Mouse (Mus musculus): ENCODE measurements at regions not wholly inside any gene's neighbourhood (a gene's known extent, or its start where the extent isn't known, plus 50 kb on each side); places are given as distances from the start of the nearest gene placed in this dataset.

DNA sequence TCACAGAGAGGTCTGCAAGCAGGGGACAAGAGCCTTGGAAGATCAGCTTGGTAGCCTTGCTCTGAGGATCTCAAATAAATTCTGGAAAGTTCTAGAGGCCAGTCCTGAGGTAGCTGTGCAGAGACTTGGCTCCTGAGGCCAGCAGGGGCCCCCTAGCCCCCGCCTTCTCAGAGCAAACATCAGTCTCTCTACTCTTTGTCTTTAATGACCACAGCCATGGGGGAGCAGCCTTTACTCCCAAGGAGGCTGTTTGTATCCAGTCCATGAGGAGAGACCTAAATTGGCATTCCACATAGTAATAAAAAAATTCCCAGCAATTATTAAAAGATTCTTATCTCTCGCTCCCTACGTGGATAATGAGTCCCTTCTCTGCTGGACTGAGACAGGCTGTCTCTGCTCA is 726.8 kb downstream of the Gm826 start:
- H3K9ac ChIP-seq (ENCODE audit: control insufficient read depth, low read depth, low read length, poor library complexity, severe bottlenecking), result no peak overlapping the region
- H3K36me3 ChIP-seq (ENCODE audit: control insufficient read depth in 1 of 2, insufficient read depth in 2 of 2, low read length in 2 of 2), result no peaks in the 10 kb centered on the region
- H3K4me3 ChIP-seq (ENCODE audit: control insufficient read depth in 1 of 2, insufficient read depth in 1 of 2, low read depth in 2 of 2, low read length in 2 of 2), result no peak overlapping the region
- DNase-seq (ENCODE audit: low read depth, low spot score), result no peak
- no peak overlapping the region for H3K27ac ChIP-seq (ENCODE audit: control insufficient read depth, low read depth, low read length)
- no peaks in the 10 kb centered on the region for H3K27me3 ChIP-seq (ENCODE audit: control insufficient read depth in 1 of 2, insufficient read depth in 2 of 2, low read length in 2 of 2)
- H3K79me2 ChIP-seq (ENCODE audit: control insufficient read depth, insufficient read depth, low read length, poor library complexity), result no peaks in the 10 kb centered on the region
- TF ChIP-seq KAT2A (conservative IDR thresholded peaks at IDR 0.05; ENCODE audit: low read depth, low read length), result no peak
- TF ChIP-seq TBP (IDR thresholded peaks at IDR 0.05; ENCODE audit: low read depth, low read length), result no peak
- no peak for TF ChIP-seq MAFK (IDR thresholded peaks at IDR 0.05; ENCODE audit: borderline replicate concordance, low read depth, low read length)
- no peak for TF ChIP-seq EP300 (IDR thresholded peaks at IDR 0.05; ENCODE audit: low read depth in 1 of 2, low read length in 2 of 2)
- TF ChIP-seq GABPA (IDR thresholded peaks at IDR 0.05; ENCODE audit: low read depth, low read length), result no peak
- no peak for TF ChIP-seq BHLHE40 (IDR thresholded peaks at IDR 0.05; ENCODE audit: borderline replicate concordance, low read depth, low read length)
- TF ChIP-seq USF1 (IDR thresholded peaks at IDR 0.05; ENCODE audit: low read depth, low read length), result no peak
- TF ChIP-seq SIN3A (IDR thresholded peaks at IDR 0.05; ENCODE audit: low read length), result no peak
- H3K9me3 ChIP-seq (replicated peaks; ENCODE audit: insufficient read depth, low read length), result no peaks in the 10 kb centered on the region
- H3K4me1 ChIP-seq (ENCODE audit: control insufficient read depth in 1 of 2, insufficient read depth in 2 of 2, low read length in 2 of 2), result no peaks in the 10 kb centered on the region

DNA sequence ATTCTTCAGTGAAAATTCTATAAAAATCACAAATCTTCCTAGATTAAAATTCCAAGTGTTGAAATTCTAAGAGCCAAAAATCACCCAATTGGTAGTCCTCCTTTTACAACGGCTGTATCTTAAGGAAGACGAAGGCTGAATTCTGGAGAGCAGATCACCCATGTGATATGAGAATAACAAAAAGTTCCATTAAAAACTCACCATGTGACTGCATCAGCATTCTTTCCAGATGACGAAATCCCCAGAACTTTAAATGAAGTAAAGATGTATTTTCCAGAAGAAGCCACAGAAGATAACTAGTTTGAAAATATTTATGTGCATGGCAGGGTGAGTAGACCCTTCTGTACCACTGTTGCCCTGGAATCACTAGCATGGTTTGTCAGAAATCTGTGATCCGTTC is 723.5 kb downstream of the Gm826 start:
- H3K27me3 ChIP-seq (ENCODE audit: control insufficient read depth in 1 of 2, insufficient read depth in 2 of 2, low read length in 2 of 2), result no peaks in the 10 kb centered on the region
- no peak overlapping the region for H3K9ac ChIP-seq (ENCODE audit: control insufficient read depth, low read depth, low read length, poor library complexity, severe bottlenecking)
- TF ChIP-seq ELF1 (IDR thresholded peaks at IDR 0.05; ENCODE audit: low read depth, low read length) (no peak), MYB (IDR thresholded peaks at IDR 0.05; ENCODE audit: low read depth, low read length) (no peak), RAD21 (IDR thresholded peaks at IDR 0.05; ENCODE audit: low read depth, low read length) (no peak)
- no peak for DNase-seq (ENCODE audit: low read depth, low spot score)
- no peaks in the 10 kb centered on the region for H3K79me2 ChIP-seq (ENCODE audit: control insufficient read depth, insufficient read depth, low read length, poor library complexity)
- H3K27ac ChIP-seq (ENCODE audit: control insufficient read depth, low read depth, low read length), result no peak overlapping the region
- H3K4me1 ChIP-seq (ENCODE audit: control insufficient read depth in 1 of 2, insufficient read depth in 2 of 2, low read length in 2 of 2), result no peaks in the 10 kb centered on the region
- no peak overlapping the region for H3K4me3 ChIP-seq (ENCODE audit: control insufficient read depth in 1 of 2, insufficient read depth in 1 of 2, low read depth in 2 of 2, low read length in 2 of 2)
- no peaks in the 10 kb centered on the region for H3K36me3 ChIP-seq (ENCODE audit: control insufficient read depth in 1 of 2, insufficient read depth in 2 of 2, low read length in 2 of 2)
- no peaks in the 10 kb centered on the region for H3K9me3 ChIP-seq (replicated peaks; ENCODE audit: insufficient read depth, low read length)

DNA sequence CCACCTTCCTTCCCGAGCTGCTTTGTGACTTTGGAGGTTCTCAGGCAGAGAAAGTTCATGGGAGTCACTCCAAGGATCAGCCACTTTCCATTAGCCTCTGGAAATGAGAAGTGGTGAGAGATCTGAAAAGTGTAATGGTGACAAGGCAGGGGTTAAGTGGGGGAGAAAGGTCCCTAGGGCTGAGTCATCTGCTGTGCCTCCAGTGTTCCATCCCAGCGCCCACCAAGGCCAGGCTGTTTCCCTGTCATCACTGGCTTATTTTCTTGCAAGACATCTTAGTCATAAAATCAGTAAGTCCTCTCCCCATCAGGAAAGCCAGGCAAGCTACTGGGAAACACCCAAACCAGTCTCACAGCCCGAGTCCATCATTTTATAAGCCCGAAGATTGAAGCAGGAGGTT is 717.3 kb downstream of the Gm826 start:
- Histone ChIP-seq H3K4me1 (ENCODE audit: control insufficient read depth in 1 of 2, insufficient read depth in 2 of 2, low read length in 2 of 2) (no peaks in the 10 kb centered on the region), H3K4me3 (ENCODE audit: control insufficient read depth in 1 of 2, insufficient read depth in 1 of 2, low read depth in 2 of 2, low read length in 2 of 2) (no peak overlapping the region), H3K9ac (ENCODE audit: control insufficient read depth, low read depth, low read length, poor library complexity, severe bottlenecking) (no peak overlapping the region), H3K27me3 (ENCODE audit: control insufficient read depth in 1 of 2, insufficient read depth in 2 of 2, low read length in 2 of 2) (no peaks in the 10 kb centered on the region), H3K79me2 (ENCODE audit: control insufficient read depth, insufficient read depth, low read length, poor library complexity) (no peaks in the 10 kb centered on the region), H3K9me3 (replicated peaks; ENCODE audit: insufficient read depth, low read length) (no peaks in the 10 kb centered on the region), H3K36me3 (ENCODE audit: control insufficient read depth in 1 of 2, insufficient read depth in 2 of 2, low read length in 2 of 2) (no peaks in the 10 kb centered on the region), H3K27ac (ENCODE audit: control insufficient read depth, low read depth, low read length) (no peak overlapping the region)
- TF ChIP-seq ZMIZ1 (IDR thresholded peaks at IDR 0.05; ENCODE audit: low read depth, low read length), result no peak
- no peak for TF ChIP-seq TAL1 (IDR thresholded peaks at IDR 0.05; ENCODE audit: low read length)
- TF ChIP-seq EP300 (IDR thresholded peaks at IDR 0.05; ENCODE audit: low read depth in 1 of 2, low read length in 2 of 2), result no peak
- TF ChIP-seq USF2 (IDR thresholded peaks at IDR 0.05; ENCODE audit: borderline replicate concordance in 1 of 2, insufficient read depth in 1 of 2, low read depth in 1 of 2, low read length in 2 of 2), result no peak
- no peak for DNase-seq (ENCODE audit: low read depth, low spot score)
